Mouse (Mus musculus) limb, embryonic 10.5 days (tissue): ENCODE measurements at regions not wholly inside any gene's neighbourhood (a gene's known extent, or its start where the extent isn't known, plus 50 kb on each side); places are given as distances from the start of the nearest gene placed in this dataset.

Source experiments
- DNase-seq: peaks from one replicate; pipeline ENCODE4 v3.0.0-alpha.2; 2017; ENCODE audit warnings: low spot score
- H3K27ac ChIP-seq: fragments of 300-500 bp; sonication (generic); 2 replicates; pipeline ENCODE4 v1.5.1; 2016; ENCODE audit warnings: mild to moderate bottlenecking
- H3K27me3 ChIP-seq: fragments of 300-500 bp; sonication (generic); 2 replicates; pipeline ENCODE4 v1.6.1; 2016; ENCODE audit warnings: low read depth, mild to moderate bottlenecking; ENCODE audit not compliant: poor library complexity, severe bottlenecking
- H3K36me3 ChIP-seq: fragments of 300-500 bp; sonication (generic); 2 replicates; pipeline ENCODE4 v1.6.1; 2016; ENCODE audit warnings: mild to moderate bottlenecking, moderate library complexity
- H3K4me1 ChIP-seq: fragments of 300-500 bp; sonication (generic); 2 replicates; pipeline ENCODE4 v1.6.1; 2016
- H3K4me3 ChIP-seq: fragments of 300-500 bp; sonication (generic); 2 replicates; pipeline ENCODE4 v1.5.1; 2016; ENCODE audit warnings: mild to moderate bottlenecking, moderate library complexity
- H3K9me3 ChIP-seq: fragments of 300-500 bp; sonication (generic); replicated peaks from 2 replicates; pipeline ENCODE4 v1.6.1; 2016; ENCODE audit warnings: mild to moderate bottlenecking
- WGBS: fragments of 180-500 bp; shearing (Covaris S2); methylation state at CpG from one replicate; pipeline ENCODE4 v1.1.7; 2016; 5-methylcytosine and 5-hydroxymethylcytosine counted together

DNA sequence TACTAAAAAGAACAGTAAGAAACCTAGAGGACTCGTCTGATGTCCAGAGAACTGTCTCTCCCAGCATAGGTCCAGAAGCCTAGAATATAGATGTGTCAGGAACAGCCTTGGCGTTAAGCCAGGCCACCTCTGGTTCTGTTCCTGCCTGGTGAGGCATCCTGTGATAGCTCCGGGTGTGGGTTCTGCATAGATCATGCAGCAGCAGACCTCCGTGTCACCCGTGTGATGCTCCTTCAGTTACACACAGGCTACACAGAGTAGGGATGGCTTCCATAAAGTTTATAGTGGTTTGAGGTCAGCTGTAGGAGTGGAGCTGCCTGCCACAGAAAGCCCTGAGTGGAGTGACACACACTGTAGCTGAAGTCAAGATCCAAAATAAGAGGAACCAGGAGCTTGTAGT, 163.6 kb upstream of the Stt3b start:
- H3K4me1 ChIP-seq, result peaks cover 4% of the 10 kb centered on the region
- no peaks in the 10 kb centered on the region for H3K27me3 ChIP-seq
- no peaks in the 10 kb centered on the region for H3K36me3 ChIP-seq
- H3K9me3 ChIP-seq, result no peaks in the 10 kb centered on the region
- WGBS, result 95% methylated on average over 5 of the region's 5 CpGs
- H3K27ac ChIP-seq, result no peak overlapping the region
- no peak overlapping the region for H3K4me3 ChIP-seq
- no peak for DNase-seq

DNA sequence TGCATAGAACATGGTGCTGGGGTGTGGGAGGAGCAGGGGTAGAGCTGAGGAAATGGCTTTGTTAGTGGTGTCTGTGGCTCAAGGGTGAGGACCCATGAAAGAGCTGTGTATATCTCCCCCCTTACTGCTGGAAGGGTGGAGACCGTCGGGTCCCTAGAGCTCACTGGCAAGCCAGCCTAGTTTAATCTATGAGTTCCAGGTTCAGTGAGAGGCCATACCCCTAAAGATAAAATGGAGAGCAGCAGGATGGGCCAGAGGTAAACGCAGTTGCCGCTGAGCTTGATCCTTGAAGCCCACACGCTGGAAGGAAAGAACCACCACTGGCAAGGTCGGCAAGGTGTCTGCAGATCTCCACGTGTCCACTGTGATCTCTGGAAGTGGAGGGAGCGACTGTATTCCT, 164.1 kb upstream of the Stt3b start:
- no peaks in the 10 kb centered on the region for H3K36me3 ChIP-seq
- H3K27me3 ChIP-seq, result no peaks in the 10 kb centered on the region
- H3K27ac ChIP-seq, result no peak overlapping the region
- DNase-seq, result no peak
- WGBS, result 90% methylated on average over 8 of the region's 8 CpGs
- H3K4me3 ChIP-seq, result no peak overlapping the region
- H3K9me3 ChIP-seq, result no peaks in the 10 kb centered on the region
- H3K4me1 ChIP-seq, result peaks cover 9% of the 10 kb centered on the region

DNA sequence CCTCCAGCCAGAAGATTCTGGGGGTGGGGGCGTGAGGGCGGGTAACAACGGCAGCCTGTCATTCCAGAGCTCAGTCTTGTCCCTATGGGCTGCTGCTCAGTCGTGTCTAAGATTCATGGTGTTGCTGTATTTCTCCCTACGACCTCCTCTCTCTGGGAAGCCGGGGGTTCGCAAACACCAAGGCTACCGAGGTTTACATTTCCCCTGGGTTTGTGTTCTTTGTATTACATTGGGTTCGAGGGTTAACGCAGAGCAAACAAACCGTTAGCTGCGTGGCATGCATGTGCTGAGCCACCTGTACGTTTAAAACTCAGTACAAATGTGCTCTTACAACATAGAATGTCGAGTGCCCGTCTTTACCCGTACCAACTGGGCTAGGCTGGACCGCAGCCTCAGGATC, 166.0 kb upstream of the Stt3b start:
- Histone ChIP-seq H3K4me1 (peaks cover 12% of the 10 kb centered on the region), H3K9me3 (no peaks in the 10 kb centered on the region), H3K27ac (no peak overlapping the region), H3K27me3 (no peaks in the 10 kb centered on the region), H3K4me3 (no peak overlapping the region), H3K36me3 (no peaks in the 10 kb centered on the region)
- no peak for DNase-seq
- WGBS, result 81% methylated on average over 17 of the region's 17 CpGs

DNA sequence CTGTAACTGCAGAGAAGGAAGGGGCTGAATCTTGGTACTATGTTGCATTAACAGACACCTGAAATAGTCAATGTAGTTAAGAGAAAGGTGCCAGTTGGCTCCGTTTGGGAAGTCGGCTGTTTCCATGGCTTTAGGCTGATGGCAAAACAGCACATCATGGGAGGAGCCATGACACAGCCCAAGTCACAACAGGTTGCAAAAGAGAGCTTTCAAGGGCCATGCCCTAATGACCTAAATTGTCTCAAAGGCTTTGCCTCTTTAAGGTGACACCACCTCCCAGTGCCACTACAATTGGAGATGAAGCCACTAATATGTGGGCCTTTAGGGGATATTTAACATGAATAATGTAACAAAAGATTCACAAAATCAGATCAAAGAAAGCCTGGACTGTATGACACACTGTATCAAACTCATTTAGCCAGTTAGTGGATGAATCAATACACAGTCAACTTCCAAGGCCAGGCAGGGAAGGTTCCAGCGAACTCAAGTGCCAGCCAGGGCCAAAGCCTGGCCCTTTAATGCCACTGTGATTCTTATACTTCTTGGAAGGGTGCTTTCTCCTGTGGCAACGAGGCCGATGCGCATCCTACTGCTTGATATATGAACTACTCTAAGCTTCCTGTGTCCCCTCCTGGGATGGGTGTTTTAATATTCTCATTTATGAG, 167.5 kb upstream of the Stt3b start:
- no peak overlapping the region for H3K27ac ChIP-seq
- 82% methylated on average over 6 of the region's 6 CpGs for WGBS
- no peak for DNase-seq
- peaks cover 12% of the 10 kb centered on the region for H3K4me1 ChIP-seq
- no peak overlapping the region for H3K4me3 ChIP-seq
- H3K27me3 ChIP-seq, result no peaks in the 10 kb centered on the region
- no peaks in the 10 kb centered on the region for H3K36me3 ChIP-seq
- H3K9me3 ChIP-seq, result no peaks in the 10 kb centered on the region

DNA sequence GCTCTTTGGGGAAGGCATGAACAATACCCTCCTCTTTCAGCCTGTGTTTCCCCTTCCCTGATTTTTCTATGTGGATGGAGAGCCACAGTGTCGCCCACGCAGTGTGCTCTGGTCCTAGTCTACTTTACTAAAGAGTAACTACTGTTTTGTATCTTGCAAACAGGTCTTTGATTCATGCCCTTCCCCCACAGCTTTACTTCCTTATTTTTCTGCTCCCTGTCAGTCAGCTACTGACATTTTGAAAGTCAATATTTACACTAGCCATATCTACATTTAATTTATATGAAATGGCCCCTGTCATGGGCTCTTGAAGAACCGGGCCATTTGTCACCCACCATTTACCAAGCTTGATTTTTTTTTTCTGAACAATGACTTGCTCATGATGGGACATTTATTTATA, 168.7 kb upstream of the Stt3b start:
- Histone ChIP-seq H3K27me3 (no peaks in the 10 kb centered on the region), H3K4me1 (peaks cover 12% of the 10 kb centered on the region), H3K4me3 (no peak overlapping the region), H3K36me3 (no peaks in the 10 kb centered on the region), H3K27ac (peak overlapping the region; percentile 21; the same call in 1 of the 2 replicates), H3K9me3 (no peaks in the 10 kb centered on the region)
- DNase-seq, result no peak
- 81% methylated on average over 3 of the region's 3 CpGs for WGBS

DNA sequence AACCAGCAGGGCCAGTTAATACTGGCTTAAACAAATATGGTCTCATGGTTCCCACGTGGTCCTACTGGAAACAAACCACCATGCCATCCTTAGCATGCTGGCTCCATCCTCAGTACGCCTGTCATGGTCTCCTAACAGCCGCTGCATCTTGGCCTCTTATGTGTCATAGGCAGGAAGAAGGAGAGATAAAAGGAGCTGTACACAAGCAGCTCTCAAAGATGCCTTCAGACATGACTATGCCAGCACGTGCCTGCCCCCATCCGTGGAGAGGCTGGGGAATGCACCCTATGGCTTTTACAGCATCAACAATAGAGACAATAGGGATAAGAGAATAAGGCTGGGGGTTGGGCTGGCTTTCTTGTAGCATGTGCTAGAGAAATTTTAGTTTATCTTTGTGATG, 171.0 kb upstream of the Stt3b start:
- Histone ChIP-seq H3K4me1 (peaks cover 12% of the 10 kb centered on the region), H3K36me3 (no peaks in the 10 kb centered on the region), H3K27ac (no peak overlapping the region), H3K9me3 (no peaks in the 10 kb centered on the region), H3K4me3 (no peak overlapping the region), H3K27me3 (no peaks in the 10 kb centered on the region)
- DNase-seq, result no peak
- WGBS, result 85% methylated on average over 5 of the region's 5 CpGs

DNA sequence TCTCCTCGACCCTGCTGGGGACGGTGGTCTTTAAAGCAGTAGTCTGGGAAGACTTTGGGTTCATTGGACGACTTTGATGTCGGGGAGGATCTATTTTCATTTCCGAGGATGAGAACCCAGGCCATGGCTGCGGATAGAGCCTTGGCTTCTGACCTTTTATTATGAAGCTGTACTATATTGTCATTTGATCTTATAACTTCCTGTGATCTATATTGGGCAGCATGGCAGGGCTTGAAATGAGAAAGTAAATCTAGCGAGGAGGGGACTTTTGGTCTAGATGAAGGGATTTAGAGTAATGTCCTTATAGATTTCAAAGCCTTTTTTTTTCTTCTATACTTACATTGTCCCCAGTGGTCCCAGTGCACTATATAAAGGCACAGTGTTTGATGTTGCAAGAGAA, 172.8 kb upstream of the Stt3b start:
- H3K36me3 ChIP-seq, result no peaks in the 10 kb centered on the region
- no peak for DNase-seq
- WGBS, result 91% methylated on average over 7 of the region's 7 CpGs
- no peak overlapping the region for H3K27ac ChIP-seq
- H3K27me3 ChIP-seq, result no peaks in the 10 kb centered on the region
- peaks cover 12% of the 10 kb centered on the region for H3K4me1 ChIP-seq
- no peak overlapping the region for H3K4me3 ChIP-seq
- H3K9me3 ChIP-seq, result no peaks in the 10 kb centered on the region

DNA sequence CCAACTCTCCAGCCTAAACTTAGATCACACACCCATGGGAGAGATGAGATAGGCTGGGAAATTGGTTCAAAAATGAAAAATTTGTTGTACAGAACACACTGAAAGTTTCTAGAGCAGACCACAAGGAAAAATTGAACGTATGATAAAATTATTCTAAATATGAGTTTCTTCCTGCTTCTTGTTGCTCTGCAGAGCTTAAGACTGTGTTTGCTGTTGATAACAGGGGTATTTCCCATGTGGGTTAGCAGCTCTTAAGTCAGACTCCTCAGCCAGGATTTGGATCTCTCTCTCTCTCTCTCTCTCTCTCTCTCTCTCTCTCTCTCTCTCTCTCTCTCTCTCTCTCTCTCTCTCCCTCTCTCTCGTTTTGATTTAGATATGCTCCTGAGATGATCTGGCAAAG, 173.5 kb upstream of the Stt3b start:
- DNase-seq, result no peak
- Histone ChIP-seq H3K9me3 (no peaks in the 10 kb centered on the region), H3K4me3 (no peak overlapping the region), H3K27me3 (no peaks in the 10 kb centered on the region), H3K4me1 (peaks cover 9% of the 10 kb centered on the region), H3K36me3 (no peaks in the 10 kb centered on the region), H3K27ac (no peak overlapping the region)
- 73% methylated on average over 2 of the region's 2 CpGs for WGBS

DNA sequence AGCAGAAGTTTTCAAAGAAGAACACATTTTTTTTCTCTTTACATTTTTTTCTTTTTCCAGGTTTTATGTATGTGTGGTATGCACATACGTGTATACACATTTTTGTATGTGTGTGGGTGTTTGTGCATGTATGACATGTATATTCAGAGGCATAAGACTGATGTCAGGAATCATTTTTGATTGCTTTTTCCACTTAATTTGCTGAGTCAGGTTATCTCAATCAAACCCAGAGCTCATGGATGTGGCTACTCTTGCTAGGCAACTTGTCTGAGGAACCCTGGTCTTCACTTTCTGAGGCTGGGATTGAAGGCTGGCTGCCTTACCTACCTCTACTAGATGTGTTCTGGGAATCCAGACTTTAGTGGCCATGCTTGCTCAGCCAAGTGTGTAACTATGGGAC, 174.2 kb upstream of the Stt3b start:
- no peak overlapping the region for H3K27ac ChIP-seq
- no peaks in the 10 kb centered on the region for H3K36me3 ChIP-seq
- H3K27me3 ChIP-seq, result no peaks in the 10 kb centered on the region
- no peaks in the 10 kb centered on the region for H3K9me3 ChIP-seq
- no peak for DNase-seq
- WGBS, result 83% methylated on average over 1 of the region's 1 CpGs
- H3K4me1 ChIP-seq, result peaks cover 2% of the 10 kb centered on the region
- H3K4me3 ChIP-seq, result no peak overlapping the region

DNA sequence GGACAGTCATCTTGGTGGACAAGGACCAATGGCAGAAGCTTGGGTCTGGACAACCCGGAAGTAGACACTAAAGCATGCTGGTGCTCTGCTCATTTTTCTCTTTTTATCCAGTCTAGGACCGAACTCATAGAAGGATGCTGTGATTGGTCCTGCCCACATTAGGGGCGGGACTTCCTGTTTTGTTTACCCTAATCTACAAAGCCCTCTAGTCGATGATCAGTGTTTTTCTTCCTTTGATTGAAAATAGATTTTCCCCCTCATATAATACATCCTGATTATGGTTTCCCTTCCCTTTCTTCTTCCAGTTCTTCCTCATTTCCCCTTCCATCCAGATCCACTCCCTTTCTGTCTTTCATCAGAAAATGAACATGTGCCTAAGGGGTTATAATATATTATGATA, 175.0 kb upstream of the Stt3b start:
- no peak for DNase-seq
- 89% methylated on average over 4 of the region's 4 CpGs for WGBS
- H3K4me3 ChIP-seq, result no peak overlapping the region
- H3K27ac ChIP-seq, result no peak overlapping the region
- H3K9me3 ChIP-seq, result no peaks in the 10 kb centered on the region
- no peaks in the 10 kb centered on the region for H3K36me3 ChIP-seq
- H3K4me1 ChIP-seq, result no peaks in the 10 kb centered on the region
- 0 out of 2 replicates have a peak, but pooled peaks cover under 1% of the 10 kb centered on the region for H3K27me3 ChIP-seq

DNA sequence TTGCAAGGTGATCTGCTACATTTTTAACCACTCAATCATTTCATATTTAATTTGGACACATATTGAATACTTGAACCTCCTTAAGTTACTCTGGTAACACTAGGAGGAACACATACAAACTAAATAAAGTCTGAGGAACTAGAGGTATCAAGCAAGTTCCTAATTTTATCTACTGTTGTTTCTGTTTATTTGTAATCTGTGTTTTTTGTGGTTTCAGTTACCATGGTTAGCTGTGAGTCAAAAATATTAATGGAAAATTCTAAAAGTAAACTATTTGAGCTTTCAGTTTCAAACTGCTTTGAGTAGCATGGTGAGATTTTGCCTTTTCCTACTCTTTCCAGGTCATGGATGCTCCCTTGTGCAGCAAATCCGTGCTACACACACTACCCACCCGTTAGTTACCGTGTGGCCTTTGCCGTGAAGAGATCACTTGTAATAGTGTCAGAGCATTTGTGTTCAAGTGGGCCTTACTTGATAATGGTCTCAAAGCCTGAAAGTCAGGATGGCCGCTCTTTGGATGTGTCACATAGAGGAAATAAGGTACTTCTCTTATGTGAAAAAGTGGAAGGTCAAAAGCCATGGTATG, 177.0 kb upstream of the Stt3b start:
- WGBS, result 94% methylated on average over 5 of the region's 5 CpGs
- H3K4me3 ChIP-seq, result no peak overlapping the region
- DNase-seq, result no peak
- H3K36me3 ChIP-seq, result no peaks in the 10 kb centered on the region
- no peaks in the 10 kb centered on the region for H3K9me3 ChIP-seq
- H3K27ac ChIP-seq, result no peak overlapping the region
- H3K27me3 ChIP-seq, result 0 out of 2 replicates have a peak, but pooled peaks cover 4% of the 10 kb centered on the region
- H3K4me1 ChIP-seq, result peaks cover 10% of the 10 kb centered on the region

DNA sequence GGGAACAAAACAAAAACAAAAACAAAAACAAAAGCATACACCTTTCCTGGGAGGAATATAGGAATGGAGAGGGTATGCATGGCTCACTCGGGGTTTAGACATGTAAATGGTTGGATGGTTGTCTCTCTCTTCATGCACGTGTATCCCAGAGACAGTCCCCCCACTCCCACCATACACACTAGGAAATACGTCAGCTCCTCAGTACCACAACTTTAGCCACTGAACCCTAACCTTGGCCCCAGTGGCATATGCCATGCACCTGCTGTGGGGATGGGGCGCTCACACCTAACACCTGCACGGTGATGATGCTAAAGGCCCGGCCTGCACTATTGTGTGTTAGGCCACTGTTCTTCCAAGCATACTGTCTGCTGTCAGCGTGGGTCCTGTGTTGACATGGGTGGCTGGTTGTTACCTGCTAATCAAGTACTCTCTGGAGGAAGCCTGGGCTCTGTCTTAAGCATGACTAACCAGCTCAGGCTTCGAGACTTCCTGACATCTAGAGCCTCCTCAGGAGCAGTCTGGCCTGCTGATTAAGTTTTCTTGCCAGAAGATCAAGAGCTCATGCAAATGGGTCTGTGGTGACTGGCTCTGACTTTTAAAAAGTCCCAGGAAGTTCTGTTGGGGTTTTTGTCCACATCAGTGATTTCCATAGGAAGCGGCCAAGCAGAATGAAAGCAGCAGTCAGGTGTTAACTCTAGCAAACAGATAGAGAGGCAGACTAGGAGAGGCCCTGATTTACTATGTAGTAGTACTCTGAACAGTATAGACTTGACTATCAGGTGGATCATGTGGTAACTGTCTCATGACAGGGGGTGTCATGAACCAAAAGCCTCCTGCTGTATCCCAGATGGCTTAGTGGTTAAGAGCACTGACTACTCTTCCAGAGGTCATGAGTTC, 178.9 kb upstream of the Stt3b start:
- 89% methylated on average over 9 of the region's 9 CpGs for WGBS
- Histone ChIP-seq H3K4me1 (peaks cover 15% of the 10 kb centered on the region), H3K36me3 (no peaks in the 10 kb centered on the region), H3K27ac (no peak overlapping the region), H3K9me3 (no peaks in the 10 kb centered on the region), H3K4me3 (no peak overlapping the region), H3K27me3 (0 out of 2 replicates have a peak, but pooled peaks cover 4% of the 10 kb centered on the region)
- no peak for DNase-seq
